Mouse (Mus musculus) adrenal gland, postnatal 4 days (tissue): ENCODE measurements around the gene Cyp26b1. TPM values are rescaled to one million over a fixed set of nuclear protein-coding genes. Genes with fewer than 3 reads are reported as not detected.
A peak's percentile ranks its signal among the peaks of the same experiment; 100 is the strongest.

ENCODE experiments used
- DNase-seq, 2 experiments: peaks; one replicate each; pipeline ENCODE4 v3.0.0; 2021 to 2022; ENCODE audit warnings: low spot score in 2 of 2, mixed read lengths in 2 of 2
- total RNA-seq, 2 experiments: library from RNA; stranded (reverse); gene quantifications; 2 replicates each; pipeline ENCODE4 v1.2.3; 2021

The Cyp26b1 gene
- total RNA-seq, 2 experiments from 2014 or later = 18.7 to 21.0 TPM

DNA sequence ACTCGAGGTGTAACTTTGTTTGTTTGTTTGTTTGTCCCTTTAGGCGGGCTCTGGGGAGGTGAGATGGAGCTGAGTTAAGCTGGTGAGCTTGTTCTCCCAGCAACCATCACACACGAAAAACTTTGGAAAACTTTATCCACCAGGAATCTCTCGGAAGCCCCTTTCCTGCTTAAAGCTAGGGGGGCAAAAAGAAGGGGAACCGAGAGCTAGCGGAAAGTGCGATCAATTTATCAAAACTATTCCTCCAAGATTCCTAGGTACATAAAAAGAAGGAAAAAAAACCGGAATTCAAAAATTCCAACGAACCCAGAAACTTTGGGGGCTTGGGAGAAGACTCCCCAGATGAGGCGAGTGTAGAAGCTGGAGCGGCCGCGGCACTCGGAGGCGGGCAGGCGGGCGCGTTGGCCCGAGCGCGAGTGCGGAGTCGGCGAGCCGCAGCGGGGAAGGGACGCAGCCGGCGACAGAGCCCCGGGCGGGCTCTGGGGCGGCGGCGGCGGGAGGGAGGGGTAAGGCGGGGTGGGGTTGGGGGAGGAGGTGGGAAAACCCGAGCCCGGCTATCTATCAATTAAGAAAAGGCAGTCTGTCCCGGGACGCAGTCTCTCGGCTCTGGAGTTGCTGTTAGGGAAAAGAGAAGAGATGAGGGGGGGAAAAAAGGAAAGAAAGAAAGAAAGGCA is 5.3 kb downstream of the Cyp26b1 start:
- peak; percentile 2 for DNase-seq

DNA sequence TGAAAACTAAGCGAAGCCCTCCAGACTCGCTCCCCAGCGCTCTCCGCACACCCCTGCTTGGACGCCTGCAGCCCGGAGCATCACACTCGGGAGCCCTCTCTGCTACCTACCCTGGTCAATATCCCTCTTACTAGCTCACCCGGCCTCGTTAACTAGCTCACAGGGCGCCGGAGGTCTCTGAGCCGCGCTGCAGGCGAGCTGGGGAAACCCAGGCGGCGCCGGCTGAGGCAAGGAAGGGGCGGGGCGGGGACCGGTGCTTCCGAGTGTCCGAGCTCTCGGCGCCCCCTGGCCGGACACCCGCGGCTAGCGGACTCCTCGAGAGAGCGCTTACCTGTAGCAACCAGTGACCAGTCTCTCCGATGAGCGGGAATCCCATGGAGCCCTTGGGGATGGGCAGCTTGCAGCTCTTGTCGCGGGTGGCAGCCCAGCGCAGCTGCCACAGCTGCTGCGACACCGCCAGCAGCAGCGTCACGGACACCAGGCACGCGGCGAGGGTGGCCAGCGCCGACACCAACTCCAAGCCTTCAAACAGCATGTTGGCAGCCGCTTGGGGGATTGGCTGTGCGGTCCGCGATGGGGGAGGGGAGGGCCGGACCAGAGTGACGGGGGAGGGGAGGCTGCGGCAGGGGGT is 6.1 kb downstream of the Cyp26b1 start:
- DNase-seq = peak; percentile 12 to 31

DNA sequence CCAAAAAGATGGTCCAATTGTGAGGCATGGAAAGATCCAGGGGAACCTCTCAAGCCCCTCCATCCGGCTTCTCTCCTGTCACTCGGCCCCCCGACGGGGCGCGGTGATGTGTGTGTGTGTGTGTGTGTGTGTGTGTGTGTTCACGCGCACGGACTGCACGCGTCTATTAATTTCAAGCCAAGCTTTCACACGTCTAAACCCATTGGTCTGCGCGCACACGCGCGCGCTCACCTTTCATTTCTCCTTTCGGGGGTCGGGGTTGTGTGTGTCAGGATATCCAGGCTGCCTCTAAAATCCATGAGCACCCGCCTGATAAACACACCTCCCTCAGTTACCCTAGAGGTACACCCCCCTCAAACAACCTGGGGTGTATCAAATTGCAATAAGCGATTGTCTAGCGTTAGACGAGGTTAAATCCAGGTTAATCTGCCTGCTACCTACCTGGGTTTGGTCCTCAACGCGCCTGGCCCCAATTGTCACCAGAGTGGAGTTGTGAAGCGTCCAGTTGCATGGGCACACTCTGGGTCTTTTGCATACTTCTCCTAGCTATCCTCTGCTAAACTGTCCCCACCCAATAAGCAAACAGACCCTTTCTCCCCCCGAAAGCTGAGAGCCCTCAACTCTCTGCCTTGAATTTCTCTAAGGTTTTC is 7.0 kb downstream of the Cyp26b1 start:
- DNase-seq = peak in 1 of 2 experiments; percentile 2

DNA sequence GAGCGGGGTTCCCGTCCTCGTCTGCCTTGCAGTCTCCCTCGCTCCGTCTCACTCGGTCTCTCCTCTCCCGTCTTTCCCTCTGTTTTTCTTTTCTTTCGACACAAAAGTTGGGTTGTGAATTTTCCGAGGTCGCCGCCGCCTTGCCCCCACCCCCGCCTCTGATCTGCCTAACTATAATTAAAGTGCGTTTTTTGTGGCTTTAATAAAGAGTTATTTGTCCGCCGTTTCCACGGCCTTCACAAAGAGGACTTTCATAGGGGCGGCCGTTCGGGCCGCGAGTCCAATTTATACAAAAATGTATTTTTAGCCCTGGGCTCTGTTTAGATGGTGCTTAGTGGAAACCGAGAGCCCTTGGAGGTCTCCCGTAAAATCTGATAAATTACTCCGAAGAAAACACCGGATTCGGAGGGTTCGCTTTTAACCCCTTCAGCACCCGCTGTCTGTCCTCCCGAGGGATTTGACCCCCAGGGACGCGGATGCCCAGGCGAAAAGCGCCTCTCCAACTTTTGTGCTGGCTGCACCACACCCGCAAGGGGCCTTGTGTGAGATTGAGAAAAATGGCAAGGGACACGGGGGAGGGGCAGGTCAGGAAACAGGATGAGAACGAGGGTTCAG is 7.9 kb downstream of the Cyp26b1 start:
- peak in 1 of 2 experiments; percentile 2 for DNase-seq

GRCm38 (mm10) chr6:84584783-84585685 is 8.7 kb downstream of the Cyp26b1 start:
- peak in 1 of 2 experiments; percentile 2 for DNase-seq

DNA sequence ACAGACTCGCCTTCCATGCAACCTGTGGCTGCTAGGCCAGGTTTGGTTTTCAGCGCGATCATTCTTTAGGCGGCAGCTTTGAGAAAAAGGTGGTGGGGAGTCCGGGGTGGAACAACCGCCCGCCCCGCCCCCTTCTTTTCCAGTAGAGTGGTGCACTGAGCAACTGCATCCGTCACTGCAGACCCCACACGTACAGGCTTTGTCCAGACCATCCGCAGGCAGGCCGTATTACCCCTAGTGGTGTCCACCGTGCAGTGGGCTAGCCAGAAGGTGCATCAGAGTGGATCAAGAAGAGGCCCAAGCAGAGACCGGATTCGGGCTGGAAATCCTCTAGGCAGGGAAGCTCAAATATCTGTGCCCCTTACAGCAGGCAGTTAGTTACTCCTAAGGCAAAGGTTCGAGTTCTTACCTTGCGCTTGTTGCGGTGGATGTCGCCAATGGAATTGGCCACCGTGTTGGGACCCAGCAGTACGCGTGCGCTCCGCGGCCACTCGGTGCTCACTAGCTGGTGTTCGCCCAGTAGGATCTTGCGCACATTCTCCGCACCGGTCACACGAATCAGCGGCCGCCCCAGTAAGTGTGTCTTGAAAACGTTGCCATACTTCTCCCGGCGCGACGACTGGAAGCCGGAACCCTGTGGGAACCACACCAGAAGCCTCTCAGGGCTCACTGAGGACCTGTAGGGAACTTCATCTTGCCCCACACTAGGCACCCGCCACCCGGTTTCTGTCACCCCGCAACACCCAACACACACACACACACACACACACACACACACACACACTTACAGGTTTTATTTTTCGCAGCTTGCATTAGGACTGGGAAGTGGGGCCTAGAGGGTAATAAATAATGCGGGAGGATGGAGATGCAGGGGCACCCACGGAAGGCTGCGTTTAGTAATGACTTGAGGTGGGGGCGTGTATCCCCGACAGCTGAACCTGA is 9.6 kb downstream of the Cyp26b1 start:
- no peak for DNase-seq

- peak in 1 of 2 experiments; percentile 64 for DNase-seq
These were observed 10.3 kb downstream of the Cyp26b1 start for GRCm38 (mm10) chr6:84583371-84583770.

DNA sequence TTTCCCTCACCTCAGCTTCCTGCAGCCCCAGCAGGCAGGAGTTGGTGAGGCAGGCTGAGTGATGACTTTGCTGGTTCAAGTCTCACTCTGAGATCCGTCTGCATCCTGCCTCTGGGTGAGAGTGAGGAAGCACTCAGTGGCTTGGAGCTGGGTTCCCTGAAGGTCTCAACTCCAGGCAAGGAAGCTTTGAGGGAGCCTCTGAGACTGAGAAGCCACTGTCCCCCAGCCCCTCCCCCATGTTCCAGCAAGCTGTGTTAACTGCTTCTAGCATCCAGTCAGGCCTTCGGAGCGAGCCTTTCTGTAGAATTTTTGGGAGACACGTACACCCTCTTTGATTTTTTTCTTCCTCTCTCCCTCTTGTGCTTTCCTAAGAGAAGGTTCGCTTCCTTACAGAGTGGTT is 10.9 kb downstream of the Cyp26b1 start:
- no peak for DNase-seq

- no peak for DNase-seq
These were observed 11.8 kb downstream of the Cyp26b1 start for GRCm38 (mm10) chr6:84581833-84582445.

- DNase-seq = no peak
These were observed 12.5 kb downstream of the Cyp26b1 start for GRCm38 (mm10) chr6:84580979-84581832.

DNA sequence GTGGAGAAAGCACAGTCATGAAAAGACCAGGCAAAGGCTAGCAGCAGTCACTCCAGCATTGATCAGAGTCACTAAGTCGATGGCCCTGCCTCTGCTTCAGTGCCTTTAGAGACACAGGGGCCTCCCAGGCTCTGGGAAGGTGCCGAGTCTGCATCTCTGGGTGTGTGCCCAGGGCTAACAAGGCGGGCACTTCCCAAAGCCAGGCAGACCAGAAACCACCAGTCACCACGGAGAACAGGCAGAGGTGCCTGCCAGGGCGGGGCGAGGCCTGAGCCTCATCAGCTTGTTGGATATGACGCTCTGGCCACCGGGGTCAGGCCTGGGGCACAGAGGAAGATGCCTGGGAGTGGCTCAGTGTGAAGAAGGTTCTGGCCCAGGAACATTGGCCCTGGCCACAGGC is 14.2 kb downstream of the Cyp26b1 start:
- DNase-seq = no peak

- no peak for DNase-seq
These were observed 14.8 kb downstream of the Cyp26b1 start for GRCm38 (mm10) chr6:84578928-84579327.

- DNase-seq = no peak
These were observed 15.8 kb downstream of the Cyp26b1 start for GRCm38 (mm10) chr6:84577898-84578297.

DNA sequence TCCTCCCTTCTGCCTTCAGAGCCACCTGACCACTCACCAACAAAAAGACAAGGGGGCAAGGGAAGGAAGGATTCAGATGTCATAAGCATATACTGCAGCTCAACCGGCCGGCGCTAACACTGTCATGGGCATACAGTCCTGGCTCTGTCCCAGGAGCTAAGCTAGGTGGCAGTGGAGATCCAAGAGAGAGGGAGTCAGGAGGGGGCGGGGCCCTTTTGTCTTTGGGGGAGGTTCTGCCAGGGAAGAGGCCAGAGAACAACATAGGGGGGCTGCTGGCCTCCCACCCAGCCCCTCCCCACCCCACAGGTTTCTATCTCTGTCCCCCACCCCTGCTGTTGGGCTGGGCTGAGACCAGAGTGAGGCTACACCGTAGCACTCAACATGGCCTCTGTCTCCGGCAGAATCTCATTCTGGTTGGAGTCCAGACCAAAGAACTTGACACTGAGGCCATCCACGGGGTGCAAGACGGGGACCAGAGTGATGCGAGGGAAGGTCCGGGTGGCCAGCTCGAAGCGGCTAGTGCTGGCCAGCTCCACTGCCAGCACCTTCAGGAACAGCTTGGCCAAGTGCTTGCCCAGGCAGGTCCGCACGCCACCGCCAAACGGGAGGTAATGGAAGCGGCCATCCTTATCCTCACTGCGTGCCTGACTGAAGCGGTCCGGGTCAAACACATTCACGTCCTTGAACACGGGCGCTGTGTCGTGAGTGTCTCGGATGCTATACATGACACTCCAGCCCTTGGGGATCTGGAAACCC is 19.6 kb downstream of the Cyp26b1 start:
- no peak for DNase-seq

- no peak for DNase-seq
These were observed 23.7 kb downstream of the Cyp26b1 start for GRCm38 (mm10) chr6:84570039-84570438.

GRCm38 (mm10) chr6:84569590-84569989 is 24.1 kb downstream of the Cyp26b1 start:
- DNase-seq = no peak

GRCm38 (mm10) chr6:84568880-84569279 is 24.8 kb downstream of the Cyp26b1 start:
- no peak for DNase-seq

GRCm38 (mm10) chr6:84567696-84568095 is 26.0 kb downstream of the Cyp26b1 start:
- DNase-seq = no peak
